Mouse (Mus musculus): ENCODE measurements around the gene Gck. TPM values are rescaled to one million over a fixed set of nuclear protein-coding genes. Genes with fewer than 3 reads are reported as not detected.

The Gck gene
- polyA plus RNA-seq, 1 experiment from 2014 or later: 3.0 TPM

- Histone ChIP-seq H3K9ac (replicated peaks) (no peak overlapping the region), H3K27ac (replicated peaks) (no peak overlapping the region), H3K4me3 (no peak overlapping the region), H3K9me3 (no peaks in the 10 kb centered on the region), H3K36me3 (no peaks in the 10 kb centered on the region), H3K27me3 (no peaks in the 10 kb centered on the region), H3K4me1 (peaks cover 5% of the 10 kb centered on the region; the same call in 1 of the 2 replicates), H3K4me2 (replicated peaks) (no peak overlapping the region)
- 90% methylated on average over 7 of the region's 7 CpGs for WGBS
- ATAC-seq (ENCODE audit: low FRiP score, low read depth): no peak
Observed at GRCm38 (mm10) chr11:5979088-5979487, 29.2 kb upstream of the Gck start.

- ATAC-seq (ENCODE audit: low FRiP score, low read depth): no peak
- no peak overlapping the region for H3K9ac ChIP-seq (replicated peaks)
Observed at GRCm38 (mm10) chr11:5976106-5976505, 26.2 kb upstream of the Gck start.

DNA sequence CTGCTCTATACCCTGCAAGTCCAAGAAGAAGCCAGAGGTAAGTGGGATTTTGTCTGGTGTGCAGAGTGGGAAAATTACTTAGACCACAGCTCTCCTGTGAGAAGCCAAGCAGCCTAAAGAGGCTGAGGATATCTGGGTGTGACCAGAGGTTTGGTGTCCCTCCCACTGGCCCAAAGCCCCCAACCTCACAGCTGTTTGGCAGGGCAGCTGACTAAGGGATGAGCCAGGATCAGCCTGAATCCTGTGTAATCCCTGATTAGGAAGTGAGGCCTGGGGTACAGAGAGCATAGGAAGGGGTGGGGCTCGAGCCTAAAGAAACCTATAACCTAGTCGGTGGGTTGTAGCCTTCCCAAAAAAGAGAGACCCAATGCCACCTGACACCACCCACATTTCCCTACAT is 25.2 kb upstream of the Gck start:
- no peak for ATAC-seq (ENCODE audit: low FRiP score, low read depth)
- peaks cover 9% of the 10 kb centered on the region; the same call in 1 of the 2 replicates for H3K4me1 ChIP-seq
- H3K9me3 ChIP-seq: no peaks in the 10 kb centered on the region
- no peak overlapping the region for H3K9ac ChIP-seq (replicated peaks)
- H3K4me3 ChIP-seq: no peak overlapping the region
- no peaks in the 10 kb centered on the region for H3K27me3 ChIP-seq
- peaks cover 15% of the 10 kb centered on the region; the same call in 1 of the 2 replicates for H3K36me3 ChIP-seq
- no peak overlapping the region for H3K27ac ChIP-seq (replicated peaks)
- 44% methylated on average over 2 of the region's 2 CpGs for WGBS
- no peak overlapping the region for H3K4me2 ChIP-seq (replicated peaks)

More at GRCm38 (mm10) chr11:5976106-5976505, 26.2 kb upstream of the Gck start:
- H3K4me2 ChIP-seq (replicated peaks): no peak overlapping the region
- WGBS: 26% methylated on average over 9 of the region's 9 CpGs
- no peak overlapping the region for H3K4me3 ChIP-seq
- peaks cover 11% of the 10 kb centered on the region; the same call in 1 of the 2 replicates for H3K4me1 ChIP-seq
- H3K36me3 ChIP-seq: peaks cover 10% of the 10 kb centered on the region; the same call in 1 of the 2 replicates
- no peaks in the 10 kb centered on the region for H3K27me3 ChIP-seq
- no peaks in the 10 kb centered on the region for H3K9me3 ChIP-seq
- H3K27ac ChIP-seq (replicated peaks): no peak overlapping the region

GRCm38 (mm10) chr11:5974053-5974452 is 24.2 kb upstream of the Gck start:
- 80% methylated on average over 6 of the region's 6 CpGs for WGBS
- Histone ChIP-seq H3K4me3 (no peak overlapping the region), H3K27me3 (no peaks in the 10 kb centered on the region), H3K27ac (replicated peaks) (no peak overlapping the region), H3K9me3 (no peaks in the 10 kb centered on the region), H3K9ac (replicated peaks) (no peak overlapping the region), H3K4me1 (peaks cover 9% of the 10 kb centered on the region; the same call in 1 of the 2 replicates), H3K36me3 (peaks cover 23% of the 10 kb centered on the region), H3K4me2 (replicated peaks) (no peak overlapping the region)
- ATAC-seq (ENCODE audit: low FRiP score, low read depth): no peak

DNA sequence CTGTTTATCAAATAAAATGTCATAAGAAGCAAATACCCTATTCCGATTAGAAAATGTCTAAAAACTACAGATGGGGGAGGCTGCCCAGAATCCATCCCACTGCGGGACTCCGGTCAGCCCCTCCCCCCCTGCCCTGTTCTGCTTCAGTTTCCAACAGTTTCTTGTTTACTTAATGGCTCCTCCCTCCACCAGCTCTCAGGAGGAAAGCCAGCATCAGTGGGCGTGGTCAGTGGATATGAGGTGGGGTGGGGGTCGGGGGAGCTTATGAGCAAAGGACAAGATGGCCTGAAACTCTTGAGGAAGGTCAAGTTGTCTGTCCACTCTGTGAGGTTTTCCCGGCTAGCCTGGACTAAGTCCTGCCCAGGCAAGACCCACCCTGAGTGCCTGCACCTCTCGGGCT is 23.3 kb upstream of the Gck start:
- Histone ChIP-seq H3K4me3 (no peak overlapping the region), H3K4me2 (replicated peaks) (no peak overlapping the region), H3K4me1 (peaks cover 9% of the 10 kb centered on the region; the same call in 1 of the 2 replicates), H3K27ac (replicated peaks) (no peak overlapping the region), H3K27me3 (no peaks in the 10 kb centered on the region), H3K9ac (replicated peaks) (no peak overlapping the region), H3K9me3 (no peaks in the 10 kb centered on the region), H3K36me3 (peaks cover 32% of the 10 kb centered on the region)
- ATAC-seq (ENCODE audit: low FRiP score, low read depth): no peak
- 58% methylated on average over 7 of the region's 7 CpGs for WGBS

DNA sequence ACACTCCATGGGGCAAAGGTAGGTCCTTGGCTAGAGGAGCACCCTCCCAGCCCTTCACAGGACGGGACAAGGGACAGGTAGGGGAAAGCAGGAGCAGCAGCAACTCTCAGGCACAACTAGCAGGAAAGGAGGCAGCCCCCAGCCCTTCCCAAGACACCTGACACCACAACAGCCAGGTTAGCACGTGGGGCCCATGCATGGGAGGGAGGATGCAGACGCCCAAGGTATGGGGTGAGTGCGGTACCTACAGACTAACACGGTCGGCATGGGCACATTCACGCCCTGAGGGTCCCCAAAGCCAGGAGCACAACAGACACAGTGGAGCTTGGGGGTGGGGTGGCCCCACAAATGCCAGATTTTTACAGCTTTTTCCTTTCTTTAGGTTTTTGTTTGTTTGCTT is 21.3 kb upstream of the Gck start:
- WGBS: 73% methylated on average over 7 of the region's 7 CpGs
- peaks cover 9% of the 10 kb centered on the region; the same call in 1 of the 2 replicates for H3K4me1 ChIP-seq
- H3K27me3 ChIP-seq: no peaks in the 10 kb centered on the region
- H3K9ac ChIP-seq (replicated peaks): no peak overlapping the region
- peaks cover 52% of the 10 kb centered on the region for H3K36me3 ChIP-seq
- H3K4me3 ChIP-seq: no peak overlapping the region
- no peaks in the 10 kb centered on the region for H3K9me3 ChIP-seq
- H3K4me2 ChIP-seq (replicated peaks): no peak overlapping the region
- no peak overlapping the region for H3K27ac ChIP-seq (replicated peaks)
- ATAC-seq (ENCODE audit: low FRiP score, low read depth): no peak

DNA sequence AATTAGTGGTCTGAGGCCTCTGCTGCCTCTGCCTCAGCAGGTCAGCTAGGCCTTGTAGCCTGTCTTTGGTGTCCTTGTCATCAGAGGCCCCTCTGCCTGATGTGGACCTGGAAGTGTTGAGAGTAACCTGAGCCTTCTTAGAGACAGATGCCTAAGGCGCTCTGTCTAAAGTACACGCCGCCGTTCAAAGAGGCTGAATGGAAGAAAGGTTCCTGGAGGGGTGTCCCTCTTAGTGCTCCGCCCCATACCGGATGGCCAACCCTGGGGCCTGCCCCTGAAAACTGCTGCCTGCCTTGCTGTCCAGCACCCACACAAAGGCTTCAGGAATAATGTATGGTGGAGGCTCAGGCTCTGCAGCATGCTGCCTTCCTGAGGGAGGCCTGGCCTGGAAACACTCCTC is 18.3 kb upstream of the Gck start:
- H3K9me3 ChIP-seq: no peaks in the 10 kb centered on the region
- no peaks in the 10 kb centered on the region for H3K27me3 ChIP-seq
- H3K4me3 ChIP-seq: no peak overlapping the region
- H3K36me3 ChIP-seq: peaks cover 81% of the 10 kb centered on the region
- H3K4me1 ChIP-seq: 0 out of 2 replicates have a peak, but pooled peaks cover 6% of the 10 kb centered on the region
- no peak overlapping the region for H3K4me2 ChIP-seq (replicated peaks)
- WGBS: 85% methylated on average over 6 of the region's 6 CpGs
- no peak overlapping the region for H3K27ac ChIP-seq (replicated peaks)
- no peak for ATAC-seq (ENCODE audit: low FRiP score, low read depth)
- H3K9ac ChIP-seq (replicated peaks): no peak overlapping the region

DNA sequence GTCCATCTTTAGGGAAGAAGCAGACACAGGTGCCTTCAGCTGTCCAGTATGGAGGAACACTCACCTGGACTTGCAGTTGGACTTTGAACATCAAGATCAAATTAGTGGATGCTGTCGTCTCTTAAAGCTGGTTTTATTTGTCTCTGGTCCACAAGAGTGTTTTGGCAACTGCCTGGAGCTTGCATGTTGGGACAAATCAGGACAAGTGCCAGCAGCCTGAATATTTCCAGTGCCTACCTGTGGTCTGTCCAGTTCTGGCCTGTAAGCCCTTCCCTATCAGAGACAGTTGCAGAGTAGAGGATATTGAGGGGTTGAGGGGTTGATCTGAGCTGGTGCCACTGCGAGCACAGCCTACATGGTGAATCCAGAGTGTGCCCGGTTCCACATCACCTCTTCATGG is 16.9 kb upstream of the Gck start:
- no peak for ATAC-seq (ENCODE audit: low FRiP score, low read depth)

DNA sequence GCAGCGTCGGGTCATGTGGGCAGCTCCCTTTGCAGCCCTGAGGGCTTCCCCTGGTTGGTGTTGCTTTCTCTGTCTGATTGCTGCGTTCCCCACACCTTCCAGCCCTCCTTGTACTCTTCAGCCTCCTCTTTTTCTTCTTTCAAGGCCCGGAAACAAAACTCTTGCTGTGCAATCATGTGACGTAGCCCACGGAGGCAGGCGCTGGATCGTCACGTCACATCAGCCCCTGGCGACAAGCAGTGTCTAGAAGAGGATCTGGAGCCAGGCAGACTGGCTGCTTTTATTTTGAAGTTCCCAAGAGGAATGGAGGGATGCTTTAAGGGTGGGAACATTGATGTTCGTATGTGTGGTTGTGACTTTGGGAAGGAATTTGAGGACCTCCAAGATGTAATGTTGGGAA is 16.0 kb upstream of the Gck start:
- Histone ChIP-seq H3K4me1 (no peaks in the 10 kb centered on the region), H3K9me3 (no peaks in the 10 kb centered on the region), H3K36me3 (peaks cover 93% of the 10 kb centered on the region), H3K4me2 (replicated peaks) (no peak overlapping the region), H3K27me3 (no peaks in the 10 kb centered on the region), H3K4me3 (no peak overlapping the region), H3K9ac (replicated peaks) (no peak overlapping the region), H3K27ac (replicated peaks) (no peak overlapping the region)
- 88% methylated on average over 11 of the region's 11 CpGs for WGBS
- ATAC-seq (ENCODE audit: low FRiP score, low read depth): no peak

More for the DNA sequence above, 16.9 kb upstream of the Gck start:
- Histone ChIP-seq H3K9ac (replicated peaks) (no peak overlapping the region), H3K4me1 (no peaks in the 10 kb centered on the region), H3K36me3 (peaks cover 91% of the 10 kb centered on the region), H3K27ac (replicated peaks) (no peak overlapping the region), H3K4me2 (replicated peaks) (no peak overlapping the region), H3K27me3 (no peaks in the 10 kb centered on the region), H3K4me3 (no peak overlapping the region), H3K9me3 (no peaks in the 10 kb centered on the region)
- WGBS: 92% methylated on average over 3 of the region's 3 CpGs

- 85% methylated on average over 2 of the region's 2 CpGs for WGBS
Observed at GRCm38 (mm10) chr11:5960051-5960450, 10.2 kb upstream of the Gck start.

GRCm38 (mm10) chr11:5955546-5956276 is 5.8 kb upstream of the Gck start, which contains the start of gene Ykt6:
Gene Ykt6 (plus strand): TSS chr11:5955693.
- WGBS: under 1% methylated on average over 70 of the region's 71 CpGs
- Histone ChIP-seq H3K27ac (replicated peaks) (peak within 1 kb of the TSS; percentile 89), H3K4me2 (replicated peaks) (peak within 1 kb of the TSS; percentile 83), H3K27me3 (no peaks in the 10 kb centered on the region), H3K36me3 (peaks cover 14% of the 10 kb centered on the region), H3K9me3 (no peaks in the 10 kb centered on the region), H3K4me3 (peak within 1 kb of the TSS; percentile 91), H3K4me1 (peaks cover 15% of the 10 kb centered on the region), H3K9ac (replicated peaks) (peak within 1 kb of the TSS; percentile 92)
- peak; percentile 96 for ATAC-seq (ENCODE audit: low FRiP score, low read depth)

More at GRCm38 (mm10) chr11:5960051-5960450, 10.2 kb upstream of the Gck start:
- no peak overlapping the region for H3K27ac ChIP-seq (replicated peaks)
- ATAC-seq (ENCODE audit: low FRiP score, low read depth): no peak
- H3K4me1 ChIP-seq: peaks cover 11% of the 10 kb centered on the region
- H3K4me2 ChIP-seq (replicated peaks): no peak overlapping the region
- peaks cover 57% of the 10 kb centered on the region for H3K36me3 ChIP-seq
- H3K4me3 ChIP-seq: no peak overlapping the region
- H3K27me3 ChIP-seq: no peaks in the 10 kb centered on the region
- H3K9ac ChIP-seq (replicated peaks): no peak overlapping the region
- H3K9me3 ChIP-seq: no peaks in the 10 kb centered on the region

DNA sequence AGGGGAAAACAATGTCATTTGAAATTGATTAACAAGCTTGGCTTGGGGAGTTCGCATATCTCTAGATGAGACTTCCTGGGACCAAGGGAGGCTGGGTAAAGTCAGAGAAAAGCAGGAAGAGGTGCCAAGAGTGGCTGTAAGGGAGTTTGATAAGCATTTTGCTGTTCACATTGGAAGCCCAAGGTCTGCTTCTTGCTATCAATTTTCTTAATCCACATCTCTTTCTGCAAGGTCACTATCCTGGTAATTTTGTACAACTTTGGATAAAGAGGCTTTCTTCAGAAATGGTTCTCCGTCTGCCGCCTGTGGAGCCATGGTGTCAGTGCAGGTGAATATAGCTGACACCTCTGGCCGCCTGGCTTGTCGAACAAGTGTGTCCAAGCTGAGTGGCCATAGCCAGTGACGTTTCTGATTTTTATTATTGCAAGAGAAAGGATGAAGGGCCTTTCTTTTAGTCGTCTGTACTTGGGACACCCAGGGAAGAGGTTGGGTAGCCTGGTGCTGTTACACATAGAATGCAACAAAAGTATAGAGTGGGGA is 5.2 kb upstream of the Gck start:
- Histone ChIP-seq H3K36me3 (peaks cover 7% of the 10 kb centered on the region), H3K4me1 (peaks cover 17% of the 10 kb centered on the region), H3K27me3 (no peaks in the 10 kb centered on the region), H3K9ac (replicated peaks) (peak overlapping the region; percentile 92), H3K4me3 (peak overlapping the region; percentile 91), H3K27ac (replicated peaks) (peak overlapping the region; percentile 89), H3K9me3 (no peaks in the 10 kb centered on the region), H3K4me2 (replicated peaks) (peak overlapping the region; percentile 83)
- ATAC-seq (ENCODE audit: low FRiP score, low read depth): peak; percentile 67
- 9% methylated on average over 7 of the region's 7 CpGs for WGBS

Measured in midbrain, embryonic 12.5 days (tissue).